Mouse (Mus musculus) spleen, adult 2 months (tissue): ENCODE measurements around the gene Ddx49.

Source experiments
- CTCF ChIP-seq: fragments of 200-500 bp; IDR thresholded peaks from 2 replicates; pipeline ENCODE4 v1.5.1; 2011; ENCODE audit warnings: mild to moderate bottlenecking, inconsistent platforms; ENCODE audit not compliant: insufficient read depth, insufficient read length, insufficient replicate concordance; ENCODE audit errors: extremely low read depth
- POLR2A ChIP-seq: fragments of 200-500 bp; IDR thresholded peaks from 2 replicates; pipeline ENCODE4 v1.6.1; 2011; ENCODE audit warnings: low read depth, low read length, inconsistent platforms

DNA sequence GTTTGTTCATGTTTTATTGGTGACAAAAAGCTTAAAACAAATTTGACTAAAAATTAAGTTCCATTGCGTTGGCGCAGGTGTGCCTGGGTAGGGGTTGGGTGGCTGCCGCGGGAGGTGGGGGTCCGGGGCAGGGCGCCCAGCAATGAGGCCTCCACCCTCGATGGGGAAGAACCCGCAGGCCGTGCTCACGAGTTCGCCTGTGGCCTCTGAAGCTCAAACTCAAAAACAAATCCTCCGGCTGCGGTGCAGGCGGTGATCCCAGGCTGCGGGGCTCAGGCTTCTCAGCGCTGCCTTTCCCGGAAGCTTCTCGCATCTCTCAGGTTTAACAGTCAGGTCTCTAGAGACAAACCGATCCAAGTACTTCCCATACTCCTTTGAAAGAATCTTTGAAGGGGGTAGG, 29.2 kb upstream of the Ddx49 start:
- TF ChIP-seq POLR2A (no peak), CTCF (no peak)
